Mouse (Mus musculus) T-helper 2 cell (primary cell): ENCODE measurements around the gene Hexb.

Experiments
- in situ Hi-C: fragments of 300-600 bp; cut with MboI, MseI; formaldehyde crosslinking; loops from one replicate; pipeline ENCODE4 v1.15.1; 2025; ENCODE audit warnings: high pct_unique_total_duplicates

The Hexb gene

GRCm38 (mm10) chr13:97224341-97224982 is 26.3 kb upstream of the Hexb start:
- in situ Hi-C loops: no loop called here

- in situ Hi-C loops: no loop called here
Observed at GRCm38 (mm10) chr13:97223856-97224255, 25.7 kb upstream of the Hexb start.

- in situ Hi-C loops: no loop called here
Observed at GRCm38 (mm10) chr13:97220022-97220421, 21.9 kb upstream of the Hexb start.

- in situ Hi-C loops: no loop called here
Observed at GRCm38 (mm10) chr13:97216196-97216595, 18.0 kb upstream of the Hexb start.

GRCm38 (mm10) chr13:97215563-97215962 is 17.4 kb upstream of the Hexb start:
- in situ Hi-C loops: no loop called here

GRCm38 (mm10) chr13:97214583-97215268 is 16.6 kb upstream of the Hexb start:
- in situ Hi-C loops: no loop called here

- in situ Hi-C loops: no loop called here
Observed at GRCm38 (mm10) chr13:97208500-97209010, 10.4 kb upstream of the Hexb start.

GRCm38 (mm10) chr13:97208112-97208478 is 9.9 kb upstream of the Hexb start:
- in situ Hi-C loops: no loop called here

- in situ Hi-C loops: no loop called here
Observed at GRCm38 (mm10) chr13:97207472-97208111, 9.4 kb upstream of the Hexb start.

GRCm38 (mm10) chr13:97206046-97206445 is 7.9 kb upstream of the Hexb start:
- in situ Hi-C loops: no loop called here

GRCm38 (mm10) chr13:97205052-97205701 is 7.0 kb upstream of the Hexb start:
- in situ Hi-C loops: no loop called here

GRCm38 (mm10) chr13:97201896-97202295 is 3.7 kb upstream of the Hexb start:
- in situ Hi-C loops: no loop called here

- in situ Hi-C loops: no loop called here
Observed at GRCm38 (mm10) chr13:97201076-97201475, 2.9 kb upstream of the Hexb start.

- in situ Hi-C loops: no loop called here
Observed at GRCm38 (mm10) chr13:97199123-97199522, 966 bp upstream of the Hexb start.

- in situ Hi-C loops: no loop called here
Observed at GRCm38 (mm10) chr13:97196925-97197218, 1.3 kb downstream of the Hexb start.

GRCm38 (mm10) chr13:97196186-97196924 is 1.8 kb downstream of the Hexb start:
- in situ Hi-C loops: no loop called here

GRCm38 (mm10) chr13:97193420-97193819 is 4.7 kb downstream of the Hexb start:
- in situ Hi-C loops: no loop called here

GRCm38 (mm10) chr13:97192649-97193048 is 5.5 kb downstream of the Hexb start:
- in situ Hi-C loops: no loop called here

GRCm38 (mm10) chr13:97187693-97188092 is 10.5 kb downstream of the Hexb start:
- in situ Hi-C loops: no loop called here

GRCm38 (mm10) chr13:97186346-97186745 is 11.8 kb downstream of the Hexb start:
- in situ Hi-C loops: no loop called here

- in situ Hi-C loops: no loop called here
Observed at GRCm38 (mm10) chr13:97184656-97185055, 13.5 kb downstream of the Hexb start.

GRCm38 (mm10) chr13:97184168-97184567 is 14.0 kb downstream of the Hexb start:
- in situ Hi-C loops: no loop called here
